Mouse (Mus musculus): ENCODE measurements at regions not wholly inside any gene's neighbourhood (a gene's known extent, or its start where the extent isn't known, plus 50 kb on each side); places are given as distances from the start of the nearest gene placed in this dataset.

- DNase-seq (ENCODE audit: low spot score in 2 of 2) = no peak
Observed at GRCm38 (mm10) chr10:37335148-37335547, 196.4 kb upstream of the Marcks start.

GRCm38 (mm10) chr10:37326168-37326534 is 187.4 kb upstream of the Marcks start:
- DNase-seq (ENCODE audit: low spot score in 2 of 2) = no peak

GRCm38 (mm10) chr10:37325514-37326167 is 186.9 kb upstream of the Marcks start:
- DNase-seq (ENCODE audit: low spot score in 2 of 2) = no peak

GRCm38 (mm10) chr10:37323689-37324088 is 185.0 kb upstream of the Marcks start:
- DNase-seq (ENCODE audit: low spot score in 2 of 2) = no peak

- DNase-seq (ENCODE audit: low spot score in 2 of 2) = no peak
Observed at GRCm38 (mm10) chr10:37322809-37323208, 184.1 kb upstream of the Marcks start.

- DNase-seq (ENCODE audit: low spot score in 2 of 2) = no peak
Observed at GRCm38 (mm10) chr10:37322310-37322709, 183.6 kb upstream of the Marcks start.

GRCm38 (mm10) chr10:37321171-37321570 is 182.5 kb upstream of the Marcks start:
- DNase-seq (ENCODE audit: low spot score in 2 of 2) = no peak

GRCm38 (mm10) chr10:37319746-37320430 is 181.2 kb upstream of the Marcks start:
- DNase-seq (ENCODE audit: low spot score in 2 of 2) = no peak

GRCm38 (mm10) chr10:37316701-37317100 is 178.0 kb upstream of the Marcks start:
- no peak for DNase-seq (ENCODE audit: low spot score in 2 of 2)

GRCm38 (mm10) chr10:37315804-37316203 is 177.1 kb upstream of the Marcks start:
- DNase-seq (ENCODE audit: low spot score in 2 of 2) = no peak

- DNase-seq (ENCODE audit: low spot score in 2 of 2) = peak; percentile 8 to 34
Observed at GRCm38 (mm10) chr10:37314746-37315430, 176.2 kb upstream of the Marcks start.

GRCm38 (mm10) chr10:37313461-37313860 is 174.7 kb upstream of the Marcks start:
- DNase-seq (ENCODE audit: low spot score in 2 of 2) = no peak

GRCm38 (mm10) chr10:37310266-37310945 is 171.7 kb upstream of the Marcks start:
- no peak for DNase-seq (ENCODE audit: low spot score in 2 of 2)

- DNase-seq (ENCODE audit: low spot score in 2 of 2) = no peak
Observed at GRCm38 (mm10) chr10:37304656-37305055, 165.9 kb upstream of the Marcks start.

- no peak for DNase-seq (ENCODE audit: low spot score in 2 of 2)
Observed at GRCm38 (mm10) chr10:37300181-37300889, 161.6 kb upstream of the Marcks start.

- no peak for DNase-seq (ENCODE audit: low spot score in 2 of 2)
Observed at GRCm38 (mm10) chr10:37298689-37299421, 160.1 kb upstream of the Marcks start.

- DNase-seq (ENCODE audit: low spot score in 2 of 2) = no peak
Observed at GRCm38 (mm10) chr10:37294231-37294630, 155.5 kb upstream of the Marcks start.

GRCm38 (mm10) chr10:37293292-37293691 is 154.6 kb upstream of the Marcks start:
- no peak for DNase-seq (ENCODE audit: low spot score in 2 of 2)

- DNase-seq (ENCODE audit: low spot score in 2 of 2) = no peak
Observed at GRCm38 (mm10) chr10:37291639-37292495, 153.1 kb upstream of the Marcks start.
